Mouse (Mus musculus) hindbrain, postnatal 0 days (tissue): ENCODE results near the gene Arsa. TPM values are rescaled to one million over a fixed set of nuclear protein-coding genes. Genes with fewer than 3 reads are reported as not detected.

Experiments used
- ATAC-seq: fragments of 200-750 bp; cut with Nextera tagmentation; 2 replicates; pipeline ENCODE4 v1.8.0; 2017; ENCODE audit warnings: mild to moderate bottlenecking, moderate TSS enrichment, moderate library complexity
- DNase-seq: peaks from one replicate; pipeline ENCODE4 v3.0.0-alpha.2; 2015; ENCODE audit warnings: low spot score
- H3K27ac ChIP-seq: fragments of 300-500 bp; sonication (generic); 2 replicates; pipeline ENCODE4 v1.5.1; 2014; ENCODE audit warnings: mild to moderate bottlenecking
- H3K27me3 ChIP-seq: fragments of 300-500 bp; sonication (generic); 2 replicates; pipeline ENCODE4 v1.6.1; 2014; ENCODE audit warnings: low read length, mixed read lengths; ENCODE audit not compliant: insufficient read depth
- H3K36me3 ChIP-seq: fragments of 300-500 bp; sonication (generic); 2 replicates; pipeline ENCODE4 v1.6.1; 2014; ENCODE audit warnings: low read length, mixed read lengths; ENCODE audit not compliant: insufficient read depth
- H3K4me1 ChIP-seq: fragments of 300-500 bp; sonication (generic); 2 replicates; pipeline ENCODE4 v1.6.1; 2014; ENCODE audit warnings: antibody characterized with exemption, low read length, mixed read lengths; ENCODE audit not compliant: insufficient read depth
- H3K4me2 ChIP-seq: fragments of 300-500 bp; sonication (generic); 2 replicates; pipeline ENCODE4 v1.6.1; 2014; ENCODE audit warnings: low read depth, mild to moderate bottlenecking, low read length, moderate library complexity, mixed read lengths
- H3K4me3 ChIP-seq: fragments of 300-500 bp; sonication (generic); 2 replicates; pipeline ENCODE4 v1.5.1; 2014; ENCODE audit warnings: low read length
- H3K9ac ChIP-seq: fragments of 300-500 bp; sonication (generic); replicated peaks from 2 replicates; pipeline ENCODE4 v1.6.1; 2014; ENCODE audit warnings: mild to moderate bottlenecking, low read length, moderate library complexity, mixed read lengths
- H3K9me3 ChIP-seq: fragments of 300-500 bp; sonication (generic); 2 replicates; pipeline ENCODE4 v1.6.1; 2016; ENCODE audit warnings: low read length, mixed read lengths
- CTCF ChIP-seq: IDR thresholded peaks from 2 replicates; pipeline ENCODE4 v1.5.1; 2016; ENCODE audit warnings: antibody characterized with exemption, control low read depth, low read depth
- WGBS: fragments of 180-500 bp; shearing (Covaris S2); extraction: QIAGEN DNeasy Blood & Tissue Kit; methylation state at CpG from one replicate; pipeline ENCODE4 v1.1.7; 2014; 5-methylcytosine and 5-hydroxymethylcytosine counted together
- polyA plus RNA-seq: library from polyadenylated mRNA; unstranded; fragments of >200 nt; fragmentation: Nextera tagmentation; extraction: Ambion mirVana; gene quantifications from 2 replicates; pipeline ENCODE4 v1.2.1, GENCODE M21; 2015
- total RNA-seq: library from RNA; depleted of rRNA; stranded (reverse); fragments of >200 nt; gene quantifications from 2 replicates; pipeline ENCODE4 v1.2.3, GENCODE M21; 2014

The Arsa gene
- total and polyA plus RNA-seq, 2 experiments from 2014 or later = 28.9 to 35.8 TPM

DNA sequence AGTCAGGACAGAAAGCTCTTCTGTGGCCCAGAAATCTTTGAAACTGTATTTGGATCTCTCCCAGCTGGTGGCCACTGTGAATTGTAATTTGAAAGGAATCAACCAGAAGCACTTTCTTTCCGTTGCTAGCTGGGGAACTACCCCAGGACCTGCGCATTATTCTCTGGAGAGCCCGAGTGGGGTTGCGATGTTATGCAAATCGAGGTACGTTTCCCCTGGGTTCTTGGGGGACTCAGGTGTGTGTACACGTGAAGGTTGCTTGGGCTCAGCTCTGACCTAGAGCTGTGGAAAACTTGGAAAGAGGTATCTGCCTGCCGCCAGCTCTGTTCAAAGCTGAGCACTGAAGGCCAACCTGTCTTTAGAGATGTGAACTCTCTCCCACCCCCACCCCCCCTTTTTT is 581 bp upstream of the Arsa start:
- Histone ChIP-seq H3K4me3 (no peak overlapping the region), H3K9ac (no peak overlapping the region), H3K9me3 (no peaks in the 10 kb centered on the region), H3K27ac (no peak overlapping the region), H3K27me3 (no peaks in the 10 kb centered on the region), H3K4me2 (0 out of 2 replicates have a peak overlapping the region, but pooled peaks have one; percentile 16), H3K4me1 (peaks cover 7% of the 10 kb centered on the region), H3K36me3 (no peaks in the 10 kb centered on the region)
- 34% methylated on average over 8 of the region's 8 CpGs for WGBS
- TF ChIP-seq CTCF = no peak
- no peak for DNase-seq
- no peak for ATAC-seq

DNA sequence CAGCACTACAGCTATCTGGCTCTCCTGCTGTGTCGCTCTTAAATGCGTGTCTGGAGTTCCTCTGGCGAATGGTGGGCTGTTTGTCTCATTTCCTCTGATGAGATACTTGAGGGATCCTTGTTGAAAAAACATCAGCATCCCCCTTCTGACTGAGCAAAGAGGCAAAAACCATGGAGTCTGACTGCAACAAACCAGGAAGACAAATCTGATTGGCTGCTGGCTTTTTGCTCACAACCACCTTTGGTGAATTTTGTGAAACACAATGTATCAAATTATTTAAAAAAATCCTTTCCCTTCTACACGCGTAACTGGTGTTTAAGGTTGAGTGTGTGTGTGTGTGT is 780 bp downstream of the Arsa start:
- H3K4me1 ChIP-seq = peaks cover 7% of the 10 kb centered on the region
- peak overlapping the region; percentile 44 for H3K4me3 ChIP-seq
- H3K4me2 ChIP-seq = peak overlapping the region; percentile 90
- TF ChIP-seq CTCF = no peak
- no peaks in the 10 kb centered on the region for H3K27me3 ChIP-seq
- H3K36me3 ChIP-seq = no peaks in the 10 kb centered on the region
- no peak for ATAC-seq
- no peaks in the 10 kb centered on the region for H3K9me3 ChIP-seq
- H3K9ac ChIP-seq = peak overlapping the region; percentile 61
- 6% methylated on average over 5 of the region's 5 CpGs for WGBS
- H3K27ac ChIP-seq = peak overlapping the region; percentile 80
- peak; percentile 67 for DNase-seq

DNA sequence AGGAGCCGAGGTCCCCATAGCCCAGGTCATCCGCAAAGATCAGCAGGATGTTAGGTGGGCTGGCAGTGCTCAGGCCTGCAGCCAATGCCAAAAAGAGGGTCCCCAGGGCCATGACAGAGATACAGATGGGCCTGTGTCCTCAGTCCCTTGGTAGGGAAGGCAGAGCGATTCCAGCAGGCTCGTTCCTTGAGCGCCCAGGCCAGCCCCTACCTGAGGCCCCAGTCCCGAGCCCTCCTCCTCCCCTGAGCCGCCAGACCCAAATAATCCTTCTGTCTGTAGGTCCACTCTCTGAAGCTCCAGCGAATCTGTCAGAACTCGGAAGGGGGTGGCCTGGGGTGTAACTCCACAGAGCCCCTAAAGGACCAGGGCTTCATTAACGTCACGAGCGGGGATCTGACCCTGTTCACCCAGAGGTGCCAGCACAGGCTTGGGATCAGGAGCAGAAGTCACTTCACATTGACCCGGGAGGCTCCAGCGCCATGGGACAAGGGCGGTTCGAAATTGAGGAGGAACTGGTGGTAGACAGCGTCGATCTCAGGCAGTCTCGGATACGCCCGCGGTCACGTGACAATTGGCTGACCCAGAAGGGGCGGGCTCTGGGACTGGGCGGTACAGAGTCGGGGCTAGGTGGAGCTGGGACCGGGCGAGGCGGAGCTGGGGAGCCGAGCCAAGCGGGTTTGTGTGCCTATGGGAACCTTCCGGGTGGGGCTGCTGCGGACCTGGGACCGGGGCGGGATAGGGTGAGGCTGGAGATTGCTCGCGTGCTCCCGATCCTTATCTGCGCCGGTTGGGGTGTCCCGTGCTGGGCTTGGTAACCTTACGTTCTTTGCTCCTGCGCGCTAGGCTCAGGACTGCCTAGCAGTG is 1.4 kb downstream of the Arsa start:
- Histone ChIP-seq H3K27me3 (no peaks in the 10 kb centered on the region), H3K4me1 (peaks cover 7% of the 10 kb centered on the region), H3K27ac (peak overlapping the region; percentile 80), H3K4me3 (peak overlapping the region; percentile 44), H3K9me3 (no peaks in the 10 kb centered on the region), H3K36me3 (no peaks in the 10 kb centered on the region), H3K9ac (peak overlapping the region; percentile 61), H3K4me2 (peak overlapping the region; percentile 90)
- peak; percentile 3; the same call in 1 of the 2 replicates for TF ChIP-seq CTCF
- 10% methylated on average over 43 of the region's 44 CpGs for WGBS
- peak; percentile 96 for ATAC-seq
- DNase-seq = peak; percentile 92

DNA sequence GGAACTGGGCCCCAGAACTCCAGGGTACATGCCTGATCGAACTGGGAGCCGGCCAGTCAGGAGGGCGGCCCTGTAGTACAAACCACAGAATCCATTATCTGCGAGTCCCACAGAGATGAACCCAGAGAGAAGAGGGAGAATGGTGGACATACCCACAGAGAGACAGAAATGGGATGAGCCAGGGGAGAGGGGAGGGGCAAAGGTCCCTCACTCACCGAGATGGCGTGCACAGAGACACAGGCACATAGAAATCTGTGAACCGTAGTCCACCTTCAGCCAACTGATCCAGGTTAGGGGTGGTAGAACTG is 2.0 kb downstream of the Arsa start:
- DNase-seq (no peak), ATAC-seq (no peak)
- H3K4me3 ChIP-seq = peak overlapping the region; percentile 44
- peaks cover 7% of the 10 kb centered on the region for H3K4me1 ChIP-seq
- H3K36me3 ChIP-seq = no peaks in the 10 kb centered on the region
- H3K27ac ChIP-seq = no peak overlapping the region
- peak overlapping the region; percentile 61 for H3K9ac ChIP-seq
- 80% methylated on average over 7 of the region's 7 CpGs for WGBS
- no peaks in the 10 kb centered on the region for H3K27me3 ChIP-seq
- TF ChIP-seq CTCF = no peak
- peak overlapping the region; percentile 90 for H3K4me2 ChIP-seq
- no peaks in the 10 kb centered on the region for H3K9me3 ChIP-seq

DNA sequence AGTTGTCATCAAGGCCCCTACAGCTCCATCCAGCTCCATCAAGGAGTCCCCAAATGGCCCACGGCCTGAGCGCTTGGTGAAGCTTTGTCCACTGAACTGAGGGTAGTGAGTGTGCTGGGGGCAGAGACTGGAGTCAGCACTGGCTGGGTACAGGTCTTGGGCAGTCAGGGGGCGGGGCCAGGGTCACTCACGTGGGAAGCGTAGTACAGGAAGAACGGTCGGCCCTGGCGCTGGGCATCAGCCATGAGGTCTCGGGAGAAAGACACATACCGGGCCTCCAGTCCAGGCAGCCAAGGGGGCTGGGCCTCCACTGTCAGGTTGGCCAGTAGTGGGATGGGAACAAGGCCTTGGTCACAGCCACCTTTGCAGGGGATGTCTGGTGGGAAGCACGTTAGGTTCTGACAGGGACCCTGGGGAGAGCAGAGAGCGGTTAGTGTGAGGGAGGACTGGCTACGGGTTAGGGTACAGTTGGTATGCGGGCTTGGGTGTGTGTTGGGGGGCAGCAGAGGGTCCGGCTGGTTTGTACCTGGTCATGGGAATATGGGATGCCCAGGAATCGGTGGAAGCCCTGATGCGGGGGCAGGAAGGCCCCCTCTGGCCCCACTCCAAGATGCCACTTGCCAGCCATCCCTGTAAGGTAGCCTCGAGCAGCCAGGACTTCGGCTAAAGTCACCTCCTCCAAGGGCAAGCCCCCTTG is 2.5 kb downstream of the Arsa start:
- DNase-seq = no peak
- no peak for ATAC-seq
- Histone ChIP-seq H3K9ac (no peak overlapping the region; the same call in 1 of the 2 replicates), H3K4me1 (peaks cover 7% of the 10 kb centered on the region), H3K36me3 (no peaks in the 10 kb centered on the region), H3K27me3 (no peaks in the 10 kb centered on the region), H3K4me3 (no peak overlapping the region), H3K27ac (no peak overlapping the region), H3K4me2 (peak overlapping the region; percentile 90), H3K9me3 (no peaks in the 10 kb centered on the region)
- TF ChIP-seq CTCF = no peak
- 94% methylated on average over 19 of the region's 19 CpGs for WGBS

DNA sequence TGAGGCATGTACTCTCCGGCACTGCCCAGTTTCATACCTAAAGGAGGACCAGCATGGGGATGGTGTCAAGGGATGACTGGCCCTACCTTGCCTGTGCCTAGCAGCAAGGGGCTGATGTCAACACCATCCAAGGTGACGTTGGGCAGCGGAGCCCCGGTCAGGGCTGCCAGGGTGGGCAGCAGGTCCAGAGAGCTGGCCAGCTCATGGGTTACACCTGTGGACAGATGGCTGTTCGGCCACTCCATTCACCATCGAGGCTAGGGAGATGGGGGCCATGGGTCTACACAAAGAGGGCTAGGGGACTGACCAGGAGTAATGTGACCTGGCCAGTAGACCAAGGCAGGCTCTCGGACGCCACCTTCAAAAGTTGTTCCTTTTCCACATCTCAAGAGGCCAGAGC is 3.3 kb downstream of the Arsa start:
- Histone ChIP-seq H3K4me3 (no peak overlapping the region), H3K4me1 (peaks cover 7% of the 10 kb centered on the region), H3K36me3 (no peaks in the 10 kb centered on the region), H3K9ac (no peak overlapping the region), H3K27ac (no peak overlapping the region), H3K9me3 (no peaks in the 10 kb centered on the region), H3K4me2 (no peak overlapping the region), H3K27me3 (no peaks in the 10 kb centered on the region)
- no peak for TF ChIP-seq CTCF
- WGBS = over 99% methylated on average over 8 of the region's 8 CpGs
- ATAC-seq (no peak), DNase-seq (no peak)

DNA sequence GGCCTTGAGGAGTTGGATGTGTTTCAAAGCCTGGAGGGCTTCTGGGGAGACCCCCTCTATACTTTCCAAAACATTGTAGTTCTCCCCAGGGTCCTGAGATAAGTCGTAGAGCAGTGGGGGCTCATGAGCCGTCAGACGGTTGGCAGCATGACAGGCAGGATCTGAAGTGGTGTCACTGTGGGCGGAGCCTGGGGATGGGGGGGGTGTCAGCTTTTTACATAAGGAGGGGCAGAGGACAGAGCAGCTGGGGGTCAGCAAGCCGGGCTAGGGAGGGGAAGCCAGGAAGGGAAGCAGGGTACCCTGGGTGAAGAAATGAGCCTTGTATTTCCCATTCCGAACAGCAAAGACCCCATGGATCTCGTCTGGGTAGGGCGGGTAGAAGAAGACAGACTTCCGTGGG is 3.9 kb downstream of the Arsa start:
- no peak for TF ChIP-seq CTCF
- H3K9ac ChIP-seq = no peak overlapping the region
- H3K4me1 ChIP-seq = peaks cover 7% of the 10 kb centered on the region
- H3K27ac ChIP-seq = no peak overlapping the region
- H3K36me3 ChIP-seq = no peaks in the 10 kb centered on the region
- no peak overlapping the region for H3K4me3 ChIP-seq
- 83% methylated on average over 9 of the region's 9 CpGs for WGBS
- no peaks in the 10 kb centered on the region for H3K9me3 ChIP-seq
- H3K4me2 ChIP-seq = no peak overlapping the region
- no peak for DNase-seq
- ATAC-seq = no peak
- H3K27me3 ChIP-seq = no peaks in the 10 kb centered on the region
